Mouse (Mus musculus) bone marrow, adult 2 months (tissue): Measurements from ENCODE around the gene Mrpl9.

Source experiments
- CTCF ChIP-seq: fragments of 200-500 bp; IDR thresholded peaks from 2 replicates; pipeline ENCODE4 v1.5.1; 2011; ENCODE audit warnings: low read length, control low read depth; ENCODE audit not compliant: control insufficient read depth, insufficient read depth
- POLR2A ChIP-seq: fragments of 200-500 bp; IDR thresholded peaks from 2 replicates; pipeline ENCODE4 v1.6.1; 2011; ENCODE audit warnings: low read depth, mild to moderate bottlenecking, control low read depth, low read length, borderline replicate concordance; ENCODE audit not compliant: control insufficient read depth

- TF ChIP-seq CTCF (no peak), POLR2A (no peak)
These were observed 35.6 kb downstream of the Mrpl9 start for GRCm38 (mm10) chr3:94478591-94479169.
